Mouse (Mus musculus): ENCODE measurements around the gene Sowahc. TPM values are rescaled to one million over a fixed set of nuclear protein-coding genes. Genes with fewer than 3 reads are reported as not detected.

The Sowahc gene
- total RNA-seq (2017) = 10.3 and 15.4 TPM in 2 replicates

DNA sequence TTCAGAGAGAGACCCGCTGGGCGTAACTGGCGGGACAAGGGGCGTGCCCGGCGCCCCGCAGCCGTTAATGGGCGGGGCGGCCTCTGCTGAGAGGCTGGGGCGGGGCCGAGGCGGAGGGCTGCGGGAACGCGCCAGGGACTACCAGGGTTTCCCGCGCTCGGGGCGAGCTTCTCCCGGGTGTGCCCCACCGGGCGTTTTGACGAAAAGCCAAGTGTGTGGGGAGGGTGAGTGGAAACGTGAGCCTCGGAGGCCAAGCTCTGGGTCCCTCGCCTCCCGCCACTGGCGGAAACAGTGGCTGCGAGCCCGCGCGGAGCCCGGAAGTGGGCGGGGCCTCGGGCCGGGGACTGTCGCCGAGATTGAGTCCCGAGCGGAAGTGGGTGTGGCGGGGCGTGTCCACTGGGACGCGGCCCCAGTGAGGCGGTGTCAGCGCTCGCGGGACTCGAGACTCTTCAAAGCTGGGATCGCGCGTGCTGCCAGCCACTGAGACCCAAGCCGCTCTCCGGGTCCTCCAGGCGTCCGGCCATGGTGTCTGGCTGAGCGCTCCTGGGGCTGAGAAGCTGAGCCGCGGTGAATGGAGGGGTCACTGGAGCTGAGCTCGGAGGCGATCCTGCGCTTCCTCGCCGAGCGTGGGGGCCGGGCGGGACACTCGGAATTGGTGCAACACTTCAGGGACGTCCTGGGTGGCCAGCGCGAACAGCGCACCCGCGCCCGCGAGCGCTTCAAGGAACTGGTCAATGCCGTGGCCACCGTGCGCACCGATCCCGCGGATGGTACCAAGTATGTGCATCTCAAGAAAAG is at the start of gene Sowahc, which contains the start of gene Sept10:
Sowahc (plus strand) TSS at position 481 of the 798 bp plus-strand sequence.
Sept10 (minus strand) TSS at position 375 of the 798 bp plus-strand sequence.
- ATAC-seq (ENCODE audit: extremely low read depth, insufficient number of reproducible peaks, low FRiP score, poor library complexity, severe bottlenecking) = peak; percentile 94

- no peak for ATAC-seq (ENCODE audit: extremely low read depth, insufficient number of reproducible peaks, low FRiP score, poor library complexity, severe bottlenecking)
Measured at GRCm38 (mm10) chr10:59172539-59172938, 49.2 kb upstream of the Sowahc start.

GRCm38 (mm10) chr10:59179620-59180019 is 42.1 kb upstream of the Sowahc start:
- no peak for ATAC-seq (ENCODE audit: extremely low read depth, insufficient number of reproducible peaks, low FRiP score, poor library complexity, severe bottlenecking)

DNA sequence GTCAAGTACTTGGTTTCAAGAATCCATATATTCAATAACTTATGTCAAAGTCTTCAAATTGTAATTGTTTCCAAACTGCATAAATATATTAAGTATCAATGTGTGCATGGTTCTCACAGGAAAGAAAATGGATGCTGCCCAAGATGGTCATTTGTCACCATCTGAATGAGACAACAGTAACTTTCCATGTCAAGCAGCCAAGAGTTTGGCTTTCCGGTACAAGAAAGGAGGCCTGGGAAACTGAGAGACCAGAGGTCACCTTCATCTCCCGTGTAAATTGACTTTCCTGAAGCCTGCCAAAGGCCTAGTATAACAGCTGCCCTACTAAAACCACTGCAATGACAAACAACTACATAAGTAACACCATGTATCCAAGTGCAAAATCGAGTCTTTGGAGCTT is 39.4 kb upstream of the Sowahc start:
- ATAC-seq (ENCODE audit: extremely low read depth, insufficient number of reproducible peaks, low FRiP score, poor library complexity, severe bottlenecking) = no peak

DNA sequence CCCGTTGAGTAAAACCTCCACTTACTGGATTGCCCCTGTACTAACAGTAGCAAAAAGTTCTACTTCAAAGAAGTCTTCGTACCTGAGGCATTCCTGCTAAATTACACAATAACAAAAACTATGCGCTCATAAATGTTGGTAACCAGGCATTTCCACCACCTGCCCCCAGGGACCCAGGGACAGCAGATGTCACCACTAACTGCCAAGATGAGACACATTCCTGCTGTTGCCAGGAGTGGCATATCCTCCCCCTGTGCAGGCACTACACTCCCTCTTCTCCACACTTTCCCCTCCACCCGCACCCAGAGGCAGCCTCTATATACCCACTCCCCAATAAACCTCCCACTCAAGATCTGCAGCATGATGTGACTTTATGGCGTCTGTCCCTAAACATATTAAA is 26.9 kb upstream of the Sowahc start:
- ATAC-seq (ENCODE audit: extremely low read depth, insufficient number of reproducible peaks, low FRiP score, poor library complexity, severe bottlenecking) = no peak

DNA sequence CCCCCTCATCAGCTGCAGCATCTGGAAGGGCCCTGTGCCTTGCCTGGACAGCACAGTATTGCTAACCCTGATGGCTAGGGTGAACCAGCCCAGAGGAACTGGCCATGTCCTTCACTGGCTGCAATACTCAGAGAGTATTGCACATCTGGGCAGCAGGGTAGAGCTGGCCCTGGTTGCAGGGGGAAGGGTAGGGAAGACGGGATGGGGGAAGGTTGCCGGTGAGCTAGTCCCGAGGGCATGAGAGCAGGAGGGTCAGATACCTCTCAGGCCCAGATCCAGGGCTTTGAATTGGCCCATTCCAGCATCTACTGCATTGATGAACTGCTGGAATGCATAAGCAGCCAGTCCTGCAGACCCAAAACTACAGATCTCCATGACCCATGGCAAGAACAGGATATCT is 25.0 kb upstream of the Sowahc start:
- ATAC-seq (ENCODE audit: extremely low read depth, insufficient number of reproducible peaks, low FRiP score, poor library complexity, severe bottlenecking) = no peak

DNA sequence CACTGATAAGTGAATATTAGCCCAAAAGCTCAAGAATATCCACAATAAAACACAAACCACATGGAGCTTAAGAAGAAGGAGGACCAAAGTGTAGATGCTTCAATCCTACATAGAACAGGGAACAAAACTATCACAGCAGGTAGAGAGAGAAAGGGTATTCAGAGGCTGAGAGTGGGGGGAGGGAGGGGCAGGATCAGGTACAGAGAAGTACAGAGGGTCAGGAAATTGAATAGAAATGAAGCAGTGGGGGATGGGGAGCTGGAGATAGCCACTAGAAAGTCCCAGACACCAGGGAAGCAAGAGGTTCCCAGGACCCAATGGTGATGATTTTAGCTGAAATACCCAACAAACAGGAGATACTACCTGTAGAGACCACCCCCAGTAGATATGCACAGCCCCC is 21.7 kb upstream of the Sowahc start:
- ATAC-seq (ENCODE audit: extremely low read depth, insufficient number of reproducible peaks, low FRiP score, poor library complexity, severe bottlenecking) = no peak

DNA sequence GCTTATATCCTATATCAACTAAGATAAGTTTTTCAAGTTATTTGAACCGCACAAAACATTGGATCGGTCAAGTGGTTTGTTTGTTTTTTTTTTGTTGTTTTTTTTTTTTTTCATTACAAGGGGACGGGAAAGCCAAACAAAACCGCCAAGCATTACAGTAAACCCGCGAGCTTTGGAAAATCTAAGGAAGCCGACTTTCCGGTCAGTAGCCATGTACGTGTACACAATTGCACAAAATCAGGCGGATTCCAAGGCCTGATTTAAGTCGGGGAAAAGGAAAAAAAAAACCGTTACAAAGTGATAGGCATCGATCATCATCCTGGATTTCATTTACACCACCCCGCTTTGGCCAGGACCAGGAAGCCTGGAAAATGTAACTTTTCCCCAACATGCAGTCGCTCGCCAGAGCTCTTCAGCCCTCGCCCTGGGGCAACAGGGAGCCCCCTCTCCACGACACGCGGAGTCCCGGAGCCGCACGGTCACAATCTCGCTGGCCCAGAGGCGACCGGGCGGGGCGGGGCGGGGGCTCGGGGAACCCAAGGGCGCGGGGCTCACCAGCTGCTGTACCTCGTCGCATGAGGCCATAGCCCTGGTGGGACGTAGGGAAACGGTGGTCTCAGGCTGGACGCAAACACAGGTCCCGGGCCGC is 805 bp upstream of the Sowahc start:
- no peak for ATAC-seq (ENCODE audit: extremely low read depth, insufficient number of reproducible peaks, low FRiP score, poor library complexity, severe bottlenecking)

- no peak; the same call in 1 of the 2 replicates for ATAC-seq (ENCODE audit: extremely low read depth, insufficient number of reproducible peaks, low FRiP score, poor library complexity, severe bottlenecking)
Measured at GRCm38 (mm10) chr10:59222271-59223101, 733 bp downstream of the Sowahc start.

DNA sequence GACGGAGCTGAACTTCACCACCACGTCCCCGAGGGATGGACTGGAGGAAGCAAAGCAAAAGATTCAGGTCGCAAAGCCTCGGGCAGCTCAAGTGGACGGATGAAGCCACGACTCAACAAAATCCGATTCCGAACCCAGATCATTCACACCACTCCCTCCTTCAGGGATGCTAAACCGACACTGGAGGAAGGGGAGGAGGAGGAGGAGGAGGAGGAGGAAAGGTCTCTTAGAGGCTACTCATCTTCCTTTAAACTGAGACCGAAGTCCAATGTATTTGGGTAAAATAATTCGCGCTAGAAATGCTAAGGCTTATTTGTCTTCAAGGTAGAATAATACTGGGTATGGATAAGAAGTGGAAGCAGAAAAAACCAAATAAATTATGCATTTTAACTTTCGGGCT is 1.5 kb downstream of the Sowahc start:
- ATAC-seq (ENCODE audit: extremely low read depth, insufficient number of reproducible peaks, low FRiP score, poor library complexity, severe bottlenecking) = no peak

DNA sequence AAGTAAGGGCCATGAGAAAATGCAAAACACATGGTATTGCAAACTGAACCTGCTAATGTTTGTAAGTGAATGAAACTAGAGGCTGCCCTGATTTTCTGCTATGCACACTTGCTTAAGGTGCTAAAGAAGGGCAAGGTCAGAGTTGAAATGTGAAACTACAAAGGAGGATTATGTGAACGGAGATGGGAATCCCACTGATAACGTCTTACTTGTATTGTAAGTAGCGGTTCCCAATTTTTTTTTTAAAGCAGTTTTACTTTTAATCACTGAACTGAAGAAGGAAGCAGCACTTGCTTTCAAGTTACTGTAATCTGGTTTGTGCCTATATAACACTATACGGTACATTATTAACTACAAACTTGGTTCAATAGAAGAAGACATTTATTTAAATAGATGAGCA is 2.1 kb downstream of the Sowahc start:
- ATAC-seq (ENCODE audit: extremely low read depth, insufficient number of reproducible peaks, low FRiP score, poor library complexity, severe bottlenecking) = no peak

GRCm38 (mm10) chr10:59225137-59225536 is 3.4 kb downstream of the Sowahc start:
- no peak for ATAC-seq (ENCODE audit: extremely low read depth, insufficient number of reproducible peaks, low FRiP score, poor library complexity, severe bottlenecking)

- ATAC-seq (ENCODE audit: extremely low read depth, insufficient number of reproducible peaks, low FRiP score, poor library complexity, severe bottlenecking) = no peak
Measured at GRCm38 (mm10) chr10:59229205-59229820, 7.6 kb downstream of the Sowahc start.

DNA sequence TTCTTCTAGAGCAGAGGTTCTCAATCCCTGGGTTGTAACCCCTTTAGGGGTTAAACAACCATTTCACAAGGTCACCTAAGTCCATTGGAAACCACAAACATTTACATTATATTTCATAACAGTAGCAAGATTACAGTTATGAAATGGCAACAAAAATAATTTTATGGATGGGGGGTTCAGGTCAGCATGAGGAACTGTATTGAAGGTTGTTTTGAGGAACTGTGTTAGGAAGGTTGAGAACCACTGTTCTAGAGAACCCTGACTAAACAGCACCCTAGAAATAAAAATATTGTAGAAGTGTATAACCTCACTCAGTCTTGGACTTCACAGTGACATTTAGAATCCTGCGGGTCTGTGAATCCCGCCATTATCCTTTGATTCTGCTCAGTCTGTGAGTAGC is 13.5 kb downstream of the Sowahc start:
- no peak for ATAC-seq (ENCODE audit: extremely low read depth, insufficient number of reproducible peaks, low FRiP score, poor library complexity, severe bottlenecking)

- no peak for ATAC-seq (ENCODE audit: extremely low read depth, insufficient number of reproducible peaks, low FRiP score, poor library complexity, severe bottlenecking)
Measured at GRCm38 (mm10) chr10:59235847-59236246, 14.1 kb downstream of the Sowahc start.

DNA sequence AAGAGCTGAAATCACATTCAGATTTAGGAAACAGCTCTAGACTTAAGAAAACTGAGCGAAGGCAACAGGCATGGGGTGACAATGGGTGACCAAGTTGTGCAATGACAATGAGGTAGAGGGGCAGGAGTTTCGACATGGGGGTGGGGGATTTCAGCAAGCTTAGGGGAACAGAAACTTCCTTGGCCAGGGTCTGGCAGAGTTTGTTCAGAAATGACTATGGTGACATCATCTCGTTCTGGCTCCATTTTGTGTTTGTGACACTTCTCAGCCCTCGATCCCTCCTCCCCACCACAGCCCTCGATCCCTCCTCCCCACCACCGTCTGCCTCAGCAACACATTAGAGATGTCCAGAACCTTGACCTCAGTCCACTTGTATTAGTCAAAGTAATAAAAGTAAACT is 14.7 kb downstream of the Sowahc start:
- peak; percentile 41; the same call in 1 of the 2 replicates for ATAC-seq (ENCODE audit: extremely low read depth, insufficient number of reproducible peaks, low FRiP score, poor library complexity, severe bottlenecking)

GRCm38 (mm10) chr10:59237757-59238156 is 16.0 kb downstream of the Sowahc start:
- ATAC-seq (ENCODE audit: extremely low read depth, insufficient number of reproducible peaks, low FRiP score, poor library complexity, severe bottlenecking) = no peak

GRCm38 (mm10) chr10:59241141-59241541 is 19.4 kb downstream of the Sowahc start:
- no peak for ATAC-seq (ENCODE audit: extremely low read depth, insufficient number of reproducible peaks, low FRiP score, poor library complexity, severe bottlenecking)

DNA sequence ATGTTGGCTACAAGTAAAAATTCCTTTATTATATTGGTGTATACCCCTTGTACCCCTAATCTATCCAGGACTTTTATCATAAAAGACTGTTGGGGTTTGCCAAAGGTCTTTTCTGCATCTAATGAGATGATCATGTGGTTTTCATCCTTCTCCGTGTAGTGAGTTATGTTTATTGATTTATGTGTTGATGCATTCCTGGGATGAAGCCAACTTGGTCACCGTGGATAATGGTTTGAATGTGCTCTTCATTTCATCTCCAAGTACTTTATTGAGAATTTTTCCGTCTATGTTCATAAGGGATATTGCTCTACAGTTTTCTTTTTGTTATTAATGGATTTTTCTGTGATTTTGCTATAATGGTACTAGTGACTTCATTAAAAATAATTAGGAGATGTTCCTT is 27.8 kb downstream of the Sowahc start:
- ATAC-seq (ENCODE audit: extremely low read depth, insufficient number of reproducible peaks, low FRiP score, poor library complexity, severe bottlenecking) = no peak
